Mouse (Mus musculus): ENCODE data around the gene Uso1. TPM values are rescaled to one million over a fixed set of nuclear protein-coding genes. Genes with fewer than 3 reads are reported as not detected.

Gene Uso1
- 55.8 and 57.1 TPM in 2 replicates for polyA plus RNA-seq (2012; rRNA removed)

DNA sequence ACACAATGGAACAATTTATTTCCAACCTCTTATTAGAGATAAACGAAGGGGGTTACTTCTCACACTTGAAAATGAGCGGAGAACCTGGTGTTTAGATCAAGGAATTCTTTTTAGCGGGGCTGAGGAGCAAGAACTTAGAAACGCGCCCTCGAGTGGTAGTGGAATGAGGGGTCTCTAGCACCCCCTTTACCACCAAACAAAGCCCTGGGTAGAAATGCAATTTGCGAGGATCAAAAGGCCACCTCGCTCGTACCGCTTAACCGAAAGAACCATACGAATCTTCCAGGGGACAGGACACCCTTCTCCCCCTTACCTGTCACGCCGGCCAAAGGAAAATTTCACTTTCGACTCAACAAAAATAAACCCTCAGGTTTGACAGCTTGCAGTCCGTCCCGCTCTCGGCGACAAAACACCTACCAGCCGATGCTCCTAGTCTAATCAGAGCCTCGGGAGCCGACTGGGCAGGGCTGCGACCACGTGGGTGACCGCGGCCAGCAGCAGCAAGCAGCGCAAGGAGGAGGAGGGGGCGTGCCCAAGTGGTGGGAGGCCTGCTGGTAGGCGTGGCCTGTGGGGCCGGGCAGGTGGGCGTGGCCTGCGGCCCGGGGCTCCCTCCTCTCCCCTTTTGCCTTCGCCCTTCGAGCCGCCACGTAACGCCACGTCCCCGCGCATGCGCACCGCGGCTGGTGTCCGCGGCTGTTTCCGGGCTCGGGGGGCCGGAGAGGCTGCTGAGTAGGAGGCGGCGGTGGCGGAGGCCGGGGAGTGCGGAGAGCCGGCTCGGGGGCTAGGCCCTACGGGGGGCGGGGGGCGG, at the start of gene Uso1:
Gene Uso1, plus strand, starts transcription at position 700 of the 808 bp plus-strand sequence.
- peak; percentile 69 for DNase-seq (ENCODE audit: low read depth)

GRCm38 (mm10) chr5:92093263-92094061, 44.3 kb upstream of the Uso1 start:
- DNase-seq (ENCODE audit: low read depth): no peak

DNA sequence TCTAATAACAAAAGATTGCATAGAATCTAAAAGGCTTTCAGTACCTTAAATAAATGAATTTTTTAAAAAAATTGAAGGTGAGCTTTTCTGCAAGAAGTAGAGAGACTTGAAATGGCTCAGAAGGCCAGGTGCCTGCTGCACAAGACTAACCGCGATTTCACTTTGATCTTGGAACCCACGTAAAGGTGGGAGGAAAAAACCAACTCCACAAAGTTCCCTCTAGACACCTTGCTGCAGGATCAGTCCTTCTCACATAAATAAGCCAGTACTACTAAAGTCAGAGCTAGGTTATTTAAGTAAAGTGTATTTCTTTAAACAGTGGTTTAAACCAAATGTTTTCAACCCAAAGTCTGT, 43.7 kb upstream of the Uso1 start:
- no peak for DNase-seq (ENCODE audit: low read depth)

DNA sequence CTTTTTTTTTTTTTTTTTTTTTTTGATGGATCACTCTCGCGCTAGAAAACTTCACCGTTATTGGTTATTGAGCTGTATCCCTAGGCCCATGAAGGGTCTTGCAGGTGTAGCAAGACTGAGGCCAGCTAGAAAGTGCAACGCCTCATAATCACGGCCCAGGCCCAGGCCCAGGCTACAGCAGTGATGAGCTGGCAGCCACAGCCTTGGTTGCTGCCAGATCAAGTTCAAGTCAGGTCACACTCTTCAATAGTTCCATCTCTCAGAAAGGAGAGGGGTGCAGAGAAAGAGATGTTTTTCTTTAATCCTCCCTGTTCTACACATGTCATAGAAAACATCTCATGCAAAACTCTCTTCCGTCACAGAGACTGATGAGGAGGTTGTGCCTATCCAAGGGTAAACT, 41.0 kb upstream of the Uso1 start:
- DNase-seq (ENCODE audit: low read depth): no peak

DNA sequence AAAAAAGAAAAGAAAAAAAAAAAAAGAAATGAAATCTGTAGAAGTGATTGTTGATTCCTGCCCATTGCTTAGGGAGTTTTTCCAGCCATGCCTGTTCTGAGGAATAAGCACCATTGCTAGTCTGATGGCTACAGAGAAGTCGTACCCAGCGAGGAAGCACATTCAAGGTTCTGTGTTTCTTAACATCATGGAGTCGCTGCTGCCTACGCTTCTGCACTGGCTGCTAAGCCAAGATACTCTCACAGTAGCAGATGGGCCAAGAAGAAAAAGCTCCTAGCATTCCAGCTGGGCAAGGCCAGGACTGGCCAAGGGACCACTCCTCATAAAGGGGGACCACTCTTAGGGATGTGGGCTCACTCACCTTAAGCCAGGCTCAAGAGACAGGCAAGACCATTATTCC, 40.0 kb upstream of the Uso1 start:
- DNase-seq (ENCODE audit: low read depth): no peak

DNA sequence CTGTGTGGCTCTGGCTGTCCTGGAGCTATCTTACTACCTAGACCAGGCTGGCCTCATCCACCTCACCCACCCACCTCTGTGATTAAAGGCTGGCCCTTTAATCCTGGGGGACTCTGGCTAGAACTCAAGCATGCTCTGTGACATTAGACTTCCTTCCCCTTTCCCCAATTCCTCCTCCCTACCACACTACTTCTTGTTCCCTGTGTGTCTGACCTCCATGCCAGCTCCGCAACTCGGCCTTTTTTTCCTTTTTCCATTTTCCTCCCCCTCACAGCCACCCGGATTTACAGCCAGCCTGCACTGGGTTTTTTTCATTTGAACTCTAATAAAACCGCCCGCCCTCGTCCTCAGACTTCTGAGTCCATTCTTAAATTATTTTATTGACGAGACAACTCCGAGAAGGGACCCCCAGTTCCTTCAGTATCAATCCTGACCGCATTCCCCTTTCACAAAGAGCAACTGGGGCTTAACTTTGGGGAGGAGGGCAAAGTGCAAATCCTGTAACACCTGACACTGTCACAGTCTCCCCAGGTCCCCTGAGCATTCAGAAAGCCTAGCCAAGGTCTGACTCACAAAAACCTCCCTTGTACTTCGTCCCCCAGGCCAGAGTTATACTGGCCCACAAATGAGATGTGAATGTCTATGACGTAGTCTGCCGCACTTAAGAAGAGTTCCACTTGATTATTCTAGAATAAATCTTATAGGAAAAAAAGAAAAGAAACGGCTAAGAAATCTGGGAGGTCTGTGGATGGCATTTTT, 39.2 kb upstream of the Uso1 start:
- DNase-seq (ENCODE audit: low read depth): no peak

GRCm38 (mm10) chr5:92101601-92102000, 36.1 kb upstream of the Uso1 start:
- DNase-seq (ENCODE audit: low read depth): no peak

GRCm38 (mm10) chr5:92103062-92103461, 34.7 kb upstream of the Uso1 start:
- DNase-seq (ENCODE audit: low read depth): no peak

DNA sequence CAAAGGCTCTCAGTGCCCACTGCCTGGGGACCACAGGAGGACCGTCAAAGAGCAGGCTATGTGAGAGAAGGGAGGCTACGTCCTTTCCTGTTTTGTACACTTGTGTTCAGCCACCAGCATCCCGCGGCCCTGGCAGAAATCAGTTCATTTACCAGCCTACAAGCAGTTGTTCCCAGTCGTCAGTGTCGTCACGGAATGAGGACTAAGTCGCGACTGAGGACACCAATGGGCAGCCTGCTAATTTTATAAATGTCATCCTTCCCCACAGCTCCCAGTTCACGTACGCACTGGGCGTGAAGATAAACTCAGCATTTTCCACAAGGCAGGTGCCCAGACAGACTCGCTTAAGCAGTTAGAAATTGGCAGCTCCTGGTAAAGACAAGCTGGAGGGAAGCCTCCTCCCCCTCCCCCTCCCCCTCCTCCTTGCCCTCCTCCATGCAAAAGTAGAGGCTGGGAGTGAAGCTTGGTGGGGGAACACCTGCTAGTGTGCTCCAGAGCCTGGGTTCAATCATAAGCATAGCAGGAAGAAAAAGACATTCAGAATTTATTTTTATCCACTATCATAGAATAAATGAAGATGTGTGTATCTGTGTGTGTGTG, 33.8 kb upstream of the Uso1 start:
- no peak for DNase-seq (ENCODE audit: low read depth)

DNA sequence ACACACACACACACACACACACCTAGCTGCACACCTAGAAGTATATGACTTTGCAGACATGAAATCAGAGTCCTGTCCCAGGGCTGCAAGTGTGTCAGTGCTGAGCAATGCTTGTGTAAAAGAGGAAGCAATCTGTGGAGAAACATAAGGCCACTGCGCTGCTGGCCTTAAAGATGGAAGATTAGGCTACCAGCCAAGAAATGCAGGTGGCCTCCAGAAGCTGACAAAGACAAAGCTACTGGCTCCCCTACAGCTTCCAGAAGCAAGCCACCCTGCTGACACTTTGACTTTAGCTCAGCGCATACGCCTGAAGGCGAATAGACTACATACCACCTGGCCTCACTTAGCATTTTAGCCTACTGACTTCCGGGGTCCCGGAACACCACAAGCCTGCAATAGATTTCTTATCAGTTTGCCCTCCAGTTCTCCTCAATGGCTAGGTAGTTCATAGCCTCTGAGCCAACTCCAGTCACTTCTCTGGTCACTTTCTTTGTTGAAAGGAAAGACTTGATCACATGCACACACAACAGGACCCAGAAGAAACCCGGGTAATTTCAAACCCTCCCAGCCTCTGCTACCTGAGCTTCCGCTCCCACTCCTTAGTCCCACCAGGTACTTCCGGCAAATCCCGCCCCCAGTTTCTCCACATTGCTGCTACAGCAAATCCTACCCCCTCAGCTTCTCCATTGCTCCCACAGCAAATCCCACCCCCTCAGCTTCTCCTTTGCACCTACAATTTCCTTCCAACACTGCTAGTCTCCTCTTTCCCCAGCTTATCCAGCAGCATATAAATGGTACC, 31.2 kb upstream of the Uso1 start:
- no peak for DNase-seq (ENCODE audit: low read depth)

- no peak for DNase-seq (ENCODE audit: low read depth)
Measured at GRCm38 (mm10) chr5:92107282-92107681, 30.5 kb upstream of the Uso1 start.

GRCm38 (mm10) chr5:92110818-92111355, 26.9 kb upstream of the Uso1 start:
- no peak for DNase-seq (ENCODE audit: low read depth)

- DNase-seq (ENCODE audit: low read depth): no peak
Measured at GRCm38 (mm10) chr5:92112175-92112574, 25.6 kb upstream of the Uso1 start.

DNA sequence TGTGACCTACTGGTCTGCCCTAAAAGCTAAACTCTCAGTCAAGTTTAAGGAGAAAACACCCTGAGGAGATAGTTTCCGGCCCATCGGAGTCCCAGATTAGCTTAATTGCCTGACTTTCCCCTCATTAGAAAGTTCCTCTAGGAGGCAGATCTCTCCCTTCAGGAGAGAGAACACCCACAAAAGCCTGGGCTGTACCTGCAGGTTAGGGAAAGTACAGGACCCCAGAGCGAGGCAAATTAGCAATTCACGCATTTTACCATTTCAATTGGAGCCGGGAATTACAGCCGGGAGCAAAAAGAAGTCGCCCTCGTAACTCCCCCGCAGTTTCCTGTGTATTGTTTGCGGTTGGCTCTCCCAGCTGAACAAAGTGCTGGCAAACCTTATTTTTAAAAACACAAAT, 25.2 kb upstream of the Uso1 start:
- no peak for DNase-seq (ENCODE audit: low read depth)

DNA sequence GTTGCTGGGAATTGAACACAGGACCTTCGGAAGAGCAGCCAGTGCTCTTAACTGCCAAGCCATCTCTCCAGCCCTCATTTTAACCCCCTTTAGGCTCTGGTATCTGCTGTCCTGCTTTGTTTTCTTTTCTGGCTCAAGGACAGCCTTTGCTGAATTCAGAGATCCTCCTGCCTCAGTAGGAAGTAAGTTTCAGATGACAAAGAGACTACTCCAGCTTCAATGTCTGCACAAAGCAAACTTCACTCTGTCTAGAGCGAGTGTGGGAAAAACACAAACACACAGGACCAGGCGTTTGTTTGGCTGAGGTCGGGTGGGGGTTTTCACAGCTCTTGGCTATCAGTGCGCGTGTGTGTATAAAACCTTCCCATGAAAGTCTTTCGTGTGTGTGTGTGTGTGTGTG, 24.3 kb upstream of the Uso1 start:
- no peak for DNase-seq (ENCODE audit: low read depth)

DNA sequence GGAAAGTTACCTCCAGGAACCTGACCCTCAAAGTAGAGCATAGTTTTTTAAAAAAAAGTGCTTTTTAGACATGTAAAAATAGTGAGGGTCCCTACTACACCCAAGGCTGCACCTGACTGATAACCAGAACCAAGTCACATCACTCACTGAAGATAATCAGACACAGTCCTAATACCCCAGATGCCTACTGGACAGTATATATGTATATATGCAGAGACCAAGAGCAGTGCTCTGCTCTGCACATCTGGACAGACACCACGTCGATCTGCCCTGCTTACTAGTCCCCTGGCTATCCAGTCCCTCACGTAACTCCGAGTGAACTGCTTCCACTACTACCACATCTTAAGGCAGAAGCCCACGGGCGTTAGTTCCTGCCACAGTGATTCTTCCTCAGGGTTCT, 23.5 kb upstream of the Uso1 start:
- no peak for DNase-seq (ENCODE audit: low read depth)

DNA sequence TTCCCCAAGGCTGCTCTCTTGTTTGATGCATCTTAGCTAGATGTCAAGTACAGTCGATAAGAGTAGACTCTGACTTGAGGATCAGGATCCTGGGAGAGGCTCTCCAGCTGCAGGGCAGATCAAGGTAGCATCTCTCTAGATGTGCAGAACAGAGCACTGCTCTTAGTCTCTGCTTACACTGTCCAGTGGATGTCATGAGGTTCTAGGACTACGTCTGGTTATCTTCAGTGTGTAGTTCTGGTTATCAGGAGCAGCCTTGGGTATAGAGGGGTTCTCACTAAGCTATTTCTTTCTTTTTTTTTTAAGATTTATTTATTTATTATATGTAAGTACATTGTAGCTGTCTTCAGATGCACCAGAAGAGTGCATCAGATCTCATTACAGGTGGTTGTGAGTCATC, 22.8 kb upstream of the Uso1 start:
- no peak for DNase-seq (ENCODE audit: low read depth)

DNA sequence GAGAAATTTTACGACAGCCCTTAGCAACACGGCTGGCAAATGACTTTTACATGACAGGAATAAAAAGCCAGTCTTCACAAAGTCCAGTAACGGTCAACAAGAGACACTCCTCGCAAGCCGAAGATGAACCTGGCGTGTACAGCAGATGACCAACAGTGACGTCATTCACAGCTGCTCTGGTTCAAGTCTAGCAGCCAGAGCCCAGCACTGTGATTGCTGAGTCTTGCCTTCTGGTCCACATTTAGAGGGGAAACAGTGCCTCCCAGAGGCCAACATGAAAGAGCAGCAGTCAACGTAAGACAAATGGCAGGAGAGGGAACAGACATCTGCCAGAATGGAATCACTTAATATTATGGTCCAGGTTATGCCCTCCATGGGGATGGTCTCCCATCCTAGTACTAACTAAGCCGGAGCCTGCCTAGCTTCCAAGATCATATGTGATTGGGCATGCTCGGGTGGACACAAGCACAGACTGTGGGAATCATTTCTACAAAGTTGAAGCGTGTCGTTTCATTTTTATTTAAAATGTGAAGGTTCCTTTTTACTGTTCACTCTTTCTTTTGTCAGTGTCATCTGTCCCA, 19.8 kb upstream of the Uso1 start:
- DNase-seq (ENCODE audit: low read depth): no peak

DNA sequence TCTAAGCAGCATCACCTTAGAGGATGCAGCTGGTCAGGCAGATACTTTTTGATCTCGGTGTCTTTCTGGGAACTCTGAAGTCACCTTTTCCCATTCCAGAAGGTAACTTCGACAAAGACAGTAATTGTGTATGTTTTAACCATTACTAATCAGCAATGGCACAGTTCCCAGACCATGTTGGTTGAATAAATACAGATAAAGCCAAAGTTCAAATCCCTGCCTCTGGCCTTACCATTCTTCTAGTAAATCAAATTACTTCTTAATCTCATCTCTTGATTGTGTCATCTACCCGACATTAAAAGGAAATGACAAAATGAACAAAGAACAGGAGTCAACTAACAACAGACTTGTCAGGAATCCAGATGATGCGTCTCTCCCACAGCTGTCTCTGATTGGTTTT, 16.1 kb upstream of the Uso1 start:
- no peak for DNase-seq (ENCODE audit: low read depth)

DNA sequence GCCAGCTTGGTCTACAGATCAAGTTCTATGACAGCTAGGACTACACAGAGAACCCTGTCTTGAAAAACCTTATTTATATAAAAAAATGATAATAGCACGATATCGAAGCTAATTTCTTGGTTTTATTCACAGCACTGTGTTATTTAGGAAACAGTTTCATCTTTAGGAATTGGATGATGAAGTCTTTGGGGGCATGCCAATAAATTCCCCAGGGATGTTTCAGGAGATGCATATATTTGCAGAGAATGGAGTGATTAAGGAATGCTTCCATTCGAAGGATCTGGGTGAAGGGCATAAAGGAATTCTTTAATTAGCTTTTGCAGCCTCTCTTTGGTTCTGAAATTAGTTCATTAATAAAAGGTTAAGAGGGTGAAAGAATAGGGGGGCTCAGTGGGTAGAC, 12.3 kb upstream of the Uso1 start:
- no peak for DNase-seq (ENCODE audit: low read depth)
